Mouse (Mus musculus): Measurements from ENCODE around the gene Mpdu1. TPM values are rescaled to one million over a fixed set of nuclear protein-coding genes. Genes with fewer than 3 reads are reported as not detected.
A peak's percentile ranks its signal among the peaks of the same experiment; 100 is the strongest.

Gene Mpdu1
- total RNA-seq, 2 experiments from 2014 or later: 15.6 to 19.6 TPM

GRCm38 (mm10) chr11:69693421-69693965 is 31.1 kb upstream of the Mpdu1 start:
- no peak for ATAC-seq (replicated peaks; ENCODE audit: low FRiP score, poor library complexity, severe bottlenecking)

DNA sequence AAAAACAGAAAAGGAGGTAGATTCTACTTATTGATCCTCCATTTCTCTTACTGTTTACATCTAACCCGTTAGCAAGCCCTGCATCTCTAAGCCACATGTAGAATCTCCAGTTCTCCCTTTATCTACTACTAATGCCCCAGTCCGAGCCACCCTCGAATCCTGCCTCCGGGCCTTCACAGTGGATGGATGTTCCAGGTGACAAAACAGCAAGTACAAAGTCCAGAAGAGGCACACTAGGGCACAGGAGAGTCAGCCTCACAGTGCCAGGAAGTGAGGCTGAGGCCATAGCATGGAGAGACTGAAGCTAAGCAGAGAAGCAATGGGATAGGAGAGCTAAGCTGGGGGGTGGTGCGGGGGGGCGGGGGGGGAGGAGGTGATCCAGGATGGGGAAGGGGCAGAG is 30.4 kb upstream of the Mpdu1 start:
- no peak for ATAC-seq (replicated peaks; ENCODE audit: low FRiP score, poor library complexity, severe bottlenecking)

- no peak for ATAC-seq (replicated peaks; ENCODE audit: low FRiP score, poor library complexity, severe bottlenecking)
These were observed 29.9 kb upstream of the Mpdu1 start for GRCm38 (mm10) chr11:69692196-69692811.

DNA sequence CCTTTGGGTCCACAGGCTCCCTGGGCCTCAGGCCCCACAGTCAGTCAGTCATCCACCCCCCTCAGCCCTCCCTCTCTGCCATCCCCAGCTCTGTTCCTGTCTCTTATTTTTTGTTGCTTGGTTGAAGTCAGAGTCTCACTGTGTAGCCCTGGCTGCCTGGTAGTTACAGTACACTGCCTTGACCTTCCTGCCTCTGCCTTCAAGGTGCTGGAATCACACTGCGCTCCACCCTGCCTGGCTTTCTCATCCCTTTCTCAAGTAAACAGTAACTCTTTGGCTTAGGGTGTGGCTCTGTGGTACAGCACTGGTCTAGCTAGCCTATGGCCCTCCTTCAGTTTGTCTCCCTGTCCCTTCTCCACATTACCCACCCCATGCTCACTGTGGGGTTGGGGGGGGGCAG is 27.4 kb upstream of the Mpdu1 start:
- no peak for ATAC-seq (replicated peaks; ENCODE audit: low FRiP score, poor library complexity, severe bottlenecking)

DNA sequence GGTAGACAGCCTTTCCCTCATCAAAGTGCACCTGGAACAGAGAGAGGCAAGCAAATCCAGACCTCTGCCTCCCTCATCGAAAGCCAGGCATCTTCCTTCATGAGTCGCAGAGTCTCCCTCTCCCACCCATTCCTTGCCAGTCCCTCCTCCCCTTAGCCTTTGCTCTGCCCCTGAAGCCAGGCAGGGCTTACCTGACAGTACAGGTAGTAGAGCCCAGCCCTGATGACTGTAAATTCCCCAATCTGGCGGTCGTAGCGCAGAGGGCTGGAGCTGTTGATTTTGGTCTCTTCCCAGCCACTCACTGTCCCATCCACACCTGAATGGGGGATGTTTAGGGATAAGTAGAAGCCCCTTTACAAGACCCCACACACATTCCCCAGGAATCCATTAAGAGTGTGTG is 24.6 kb upstream of the Mpdu1 start:
- ATAC-seq (replicated peaks; ENCODE audit: low FRiP score, poor library complexity, severe bottlenecking): no peak

GRCm38 (mm10) chr11:69686377-69686776 is 23.9 kb upstream of the Mpdu1 start:
- ATAC-seq (replicated peaks; ENCODE audit: low FRiP score, poor library complexity, severe bottlenecking): no peak

DNA sequence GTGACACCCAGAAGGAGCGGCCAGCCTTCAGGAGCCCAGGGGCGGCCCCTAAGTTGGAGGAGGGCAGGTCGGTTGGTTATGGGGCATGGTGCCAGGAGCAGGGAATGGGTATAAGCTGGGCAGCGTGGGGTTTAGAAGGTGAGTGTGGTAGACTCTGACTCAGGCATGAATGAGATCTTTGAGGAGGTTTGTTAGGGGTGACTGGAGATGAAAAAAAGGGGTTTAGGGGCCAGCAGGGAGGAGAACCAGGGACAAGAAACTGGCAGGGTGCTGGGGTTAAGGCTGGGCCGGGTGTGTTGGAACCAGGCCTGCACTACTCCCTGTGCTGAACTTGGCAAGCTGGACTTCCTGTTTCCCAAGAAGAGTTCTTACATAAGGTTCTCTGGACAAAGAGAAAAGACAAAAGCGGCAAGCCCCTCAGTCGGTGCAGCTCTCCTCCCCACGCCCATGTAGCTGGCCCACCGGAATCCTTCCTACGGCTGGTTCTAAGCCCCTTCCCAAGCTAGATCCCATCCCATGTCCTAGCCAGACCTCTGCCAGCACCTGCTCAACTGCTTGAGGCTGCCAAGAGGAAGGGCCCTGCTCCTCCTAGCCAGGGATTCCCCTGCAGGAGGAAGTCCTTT is 23.2 kb upstream of the Mpdu1 start, which contains the start of gene Tnfsf13:
Gene Tnfsf13 (minus strand): TSS at position 259 of the 623 bp plus-strand sequence.
- ATAC-seq (replicated peaks; ENCODE audit: low FRiP score, poor library complexity, severe bottlenecking): no peak

- ATAC-seq (replicated peaks; ENCODE audit: low FRiP score, poor library complexity, severe bottlenecking): no peak
These were observed 22.5 kb upstream of the Mpdu1 start for GRCm38 (mm10) chr11:69684936-69685335.

DNA sequence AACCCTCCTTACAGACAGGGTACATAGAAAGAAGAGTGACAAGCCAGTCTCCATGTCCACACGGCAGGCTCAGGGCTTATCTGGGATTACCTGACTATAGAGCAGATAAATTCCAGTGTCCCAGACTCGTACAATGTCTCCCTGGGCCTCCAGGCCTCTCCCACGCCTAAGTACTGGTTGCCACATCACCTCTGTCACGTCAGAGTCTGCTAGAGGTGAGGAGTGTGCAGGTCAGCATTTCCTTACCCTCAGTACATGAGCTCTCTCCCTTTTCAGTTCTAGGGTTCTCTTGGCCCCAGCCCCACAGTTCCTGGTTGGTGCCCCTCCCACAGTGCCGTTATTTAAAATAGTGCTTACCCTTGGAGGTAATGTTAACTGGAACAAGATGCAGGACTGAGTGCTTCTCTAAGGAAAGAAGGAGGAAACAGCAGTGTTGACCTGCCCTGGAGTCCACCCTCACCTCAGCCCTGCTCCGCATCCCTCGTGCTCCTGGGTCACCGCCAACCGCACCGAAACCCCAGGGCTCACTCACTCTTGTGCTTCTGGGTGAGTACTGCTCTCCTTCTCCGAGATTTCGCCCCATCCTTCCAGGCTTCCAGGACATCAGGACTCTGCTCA is 21.8 kb upstream of the Mpdu1 start:
- no peak for ATAC-seq (replicated peaks; ENCODE audit: low FRiP score, poor library complexity, severe bottlenecking)

GRCm38 (mm10) chr11:69683576-69683975 is 21.1 kb upstream of the Mpdu1 start:
- no peak for ATAC-seq (replicated peaks; ENCODE audit: low FRiP score, poor library complexity, severe bottlenecking)

DNA sequence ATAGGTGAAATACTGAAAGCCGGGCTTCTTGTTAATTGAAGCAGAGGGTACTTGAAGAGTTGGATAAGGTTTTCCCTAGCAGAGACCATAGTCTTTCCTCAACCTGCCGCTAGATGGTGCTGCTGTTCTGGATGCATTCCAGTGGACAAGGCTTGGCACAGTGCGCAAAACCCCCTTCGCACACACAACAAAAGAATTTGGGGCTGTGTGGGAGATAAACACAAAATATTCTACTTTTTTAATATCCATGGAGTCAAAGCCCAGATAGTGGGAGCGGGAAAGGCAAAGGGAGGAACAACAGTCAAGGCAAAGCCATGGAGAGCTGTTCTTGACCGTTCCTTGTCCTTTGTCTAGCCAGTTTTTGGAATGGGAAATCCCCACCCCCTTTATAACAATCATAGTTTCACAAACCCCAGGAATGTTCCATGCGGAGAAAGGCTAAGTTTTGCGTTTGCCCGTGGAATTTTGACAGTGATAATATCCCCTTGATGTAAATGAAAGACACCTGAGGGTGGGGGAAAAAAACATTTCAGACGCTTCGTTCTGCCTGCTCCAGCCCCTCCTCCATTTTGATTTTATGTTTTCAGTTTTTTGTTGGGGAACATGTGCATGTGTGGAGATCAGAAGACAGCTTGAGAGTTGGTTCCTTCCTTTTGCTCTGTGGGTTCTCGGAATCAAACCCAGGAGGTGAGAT is 20.5 kb upstream of the Mpdu1 start:
- ATAC-seq (replicated peaks; ENCODE audit: low FRiP score, poor library complexity, severe bottlenecking): peak; percentile 74

- 0 out of 2 replicates have a peak, but pooled peaks have one; percentile 3 for ATAC-seq (replicated peaks; ENCODE audit: low FRiP score, poor library complexity, severe bottlenecking)
These were observed 19.9 kb upstream of the Mpdu1 start for GRCm38 (mm10) chr11:69682209-69682839.

- ATAC-seq (replicated peaks; ENCODE audit: low FRiP score, poor library complexity, severe bottlenecking): peak; percentile 89
These were observed 19.1 kb upstream of the Mpdu1 start, which contains the start of gene Senp3 for GRCm38 (mm10) chr11:69681314-69682208. Gene Senp3 (minus strand): TSS chr11:69682084.

DNA sequence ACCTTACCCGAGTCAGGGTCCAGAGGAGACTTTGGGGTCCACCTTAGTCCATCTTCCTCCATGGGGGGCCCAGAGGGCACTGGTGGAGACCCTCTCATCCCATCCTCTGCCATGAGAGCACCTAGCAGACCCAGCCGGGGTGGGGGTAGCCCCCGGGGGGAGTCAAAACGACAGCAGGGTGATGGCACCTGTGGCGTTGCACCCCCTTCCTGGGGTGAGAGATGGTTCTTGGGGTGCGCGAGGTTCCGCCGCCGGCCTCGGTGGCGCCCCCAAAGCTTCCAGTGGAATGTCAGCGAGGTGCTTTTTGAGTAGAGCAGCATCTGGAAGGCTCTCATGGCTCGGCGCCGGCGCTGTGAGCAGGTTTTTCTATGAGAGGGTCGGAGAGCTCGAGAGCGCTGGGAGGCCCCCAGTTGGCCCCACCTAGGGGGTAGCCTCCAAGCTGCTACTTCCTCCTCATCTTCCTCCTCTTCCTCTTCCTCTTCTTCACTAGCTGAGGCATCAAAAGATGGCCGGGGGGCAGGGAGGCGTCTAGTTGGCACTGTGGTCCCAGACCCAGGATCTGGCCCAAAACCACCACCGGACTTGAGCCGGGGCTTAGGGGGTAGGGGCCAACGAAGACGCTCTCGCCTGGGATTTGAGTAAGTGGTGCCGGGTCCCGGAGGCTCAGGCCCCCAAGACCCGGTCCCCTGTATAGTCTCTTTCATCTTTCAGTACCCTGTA is 17.9 kb upstream of the Mpdu1 start:
- no peak for ATAC-seq (replicated peaks; ENCODE audit: low FRiP score, poor library complexity, severe bottlenecking)

DNA sequence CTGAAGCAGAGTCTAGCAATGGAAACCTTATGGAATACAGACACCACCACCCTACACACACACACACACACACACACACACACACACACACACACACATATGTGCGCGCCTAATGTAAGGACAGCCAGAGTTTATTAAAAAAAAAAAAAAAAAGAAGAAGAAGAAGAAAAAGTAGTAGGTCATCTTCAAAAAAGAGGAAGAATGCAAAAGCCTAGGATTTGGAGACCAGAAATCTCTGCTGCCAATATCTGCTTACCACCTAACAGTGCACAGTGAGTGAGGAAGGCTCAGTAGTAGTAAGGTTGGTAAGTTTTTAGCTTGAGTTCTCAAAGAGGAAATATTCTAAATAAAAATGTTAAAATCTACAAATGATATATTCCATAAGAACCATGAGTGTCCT is 16.7 kb upstream of the Mpdu1 start:
- no peak for ATAC-seq (replicated peaks; ENCODE audit: low FRiP score, poor library complexity, severe bottlenecking)

DNA sequence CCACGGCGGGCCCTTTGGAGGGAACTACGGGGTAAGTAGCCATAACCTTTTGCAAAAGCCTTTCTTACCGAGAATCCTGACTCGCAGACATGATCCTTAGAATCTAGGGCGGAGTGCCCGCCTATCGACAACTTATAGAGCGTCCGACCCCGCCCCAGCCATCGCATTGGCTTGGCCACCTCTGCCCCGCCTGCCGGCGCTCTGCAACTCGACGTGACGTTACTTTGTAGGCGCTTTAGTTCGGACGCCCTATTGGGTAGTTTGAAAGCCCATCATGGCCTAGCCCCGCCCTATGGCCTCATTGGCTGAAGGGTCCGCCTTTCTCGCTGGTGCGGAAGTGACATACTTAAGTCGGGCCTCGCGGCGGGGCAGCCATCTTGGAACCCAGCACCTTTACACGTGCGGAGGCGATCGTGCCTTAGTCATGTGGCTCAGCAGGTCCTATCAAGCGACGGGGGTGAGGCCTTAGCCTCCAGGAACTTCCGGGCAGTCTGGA is 9.8 kb upstream of the Mpdu1 start, which contains the start of gene Eif4a1:
Gene Eif4a1 (minus strand): TSS at position 213 of the 496 bp plus-strand sequence.
- peak; percentile 90 for ATAC-seq (replicated peaks; ENCODE audit: low FRiP score, poor library complexity, severe bottlenecking)

- peak; percentile 7 for ATAC-seq (replicated peaks; ENCODE audit: low FRiP score, poor library complexity, severe bottlenecking)
These were observed 9.3 kb upstream of the Mpdu1 start for GRCm38 (mm10) chr11:69671726-69672124.
